Mouse (Mus musculus) kidney, postnatal 0 days (tissue): ENCODE measurements at regions not wholly inside any gene's neighbourhood (a gene's known extent, or its start where the extent isn't known, plus 50 kb on each side); places are given as distances from the start of the nearest gene placed in this dataset.

ENCODE experiments used
- ATAC-seq: fragments of 200-750 bp; cut with Nextera tagmentation; replicated peaks from 2 replicates; pipeline ENCODE4 v1.8.0; 2017; ENCODE audit warnings: low read depth, moderate number of reproducible peaks, moderate TSS enrichment, moderate library complexity; ENCODE audit not compliant: low FRiP score
- DNase-seq: peaks from one replicate; pipeline ENCODE4 v3.0.0-alpha.2; 2016; ENCODE audit warnings: low spot score
- H3K27ac ChIP-seq: fragments of 300-500 bp; sonication (generic); 2 replicates; pipeline ENCODE4 v1.5.1; 2014; ENCODE audit warnings: mild to moderate bottlenecking
- H3K27me3 ChIP-seq: fragments of 300-500 bp; sonication (generic); 2 replicates; pipeline ENCODE4 v1.6.1; 2014; ENCODE audit warnings: low read length, mixed read lengths; ENCODE audit not compliant: insufficient read depth
- H3K36me3 ChIP-seq: fragments of 300-500 bp; sonication (generic); 2 replicates; pipeline ENCODE4 v1.6.1; 2014; ENCODE audit warnings: low read length, mixed read lengths; ENCODE audit not compliant: insufficient read depth
- H3K4me1 ChIP-seq: fragments of 300-500 bp; sonication (generic); replicated peaks from 2 replicates; pipeline ENCODE4 v1.6.1; 2014; ENCODE audit warnings: antibody characterized with exemption, low read length, mixed read lengths; ENCODE audit not compliant: insufficient read depth
- H3K4me2 ChIP-seq: fragments of 300-500 bp; sonication (generic); 2 replicates; pipeline ENCODE4 v1.6.1; 2014; ENCODE audit warnings: mild to moderate bottlenecking, low read length, moderate library complexity, mixed read lengths
- H3K4me3 ChIP-seq: fragments of 300-500 bp; sonication (generic); replicated peaks from 2 replicates; pipeline ENCODE4 v1.5.1; 2014; ENCODE audit warnings: low read depth, low read length
- H3K9ac ChIP-seq: fragments of 300-500 bp; sonication (generic); 2 replicates; pipeline ENCODE4 v1.6.1; 2014; ENCODE audit warnings: low read depth, low read length
- H3K9me3 ChIP-seq: fragments of 300-500 bp; sonication (generic); replicated peaks from 2 replicates; pipeline ENCODE4 v1.6.1; 2016; ENCODE audit warnings: low read length, inconsistent platforms, mixed read lengths
- CTCF ChIP-seq: IDR thresholded peaks from 2 replicates; pipeline ENCODE4 v1.5.1; 2016; ENCODE audit warnings: antibody characterized with exemption, low read depth, mild to moderate bottlenecking, moderate library complexity
- WGBS: fragments of 180-500 bp; shearing (Covaris S2); extraction: QIAGEN DNeasy Blood & Tissue Kit; methylation state at CpG from one replicate; pipeline ENCODE4 v1.1.7; 2014; 5-methylcytosine and 5-hydroxymethylcytosine counted together

- H3K4me1 ChIP-seq = no peaks in the 10 kb centered on the region
- H3K9me3 ChIP-seq = no peaks in the 10 kb centered on the region
- 49% methylated on average over 8 of the region's 8 CpGs for WGBS
- no peak overlapping the region for H3K9ac ChIP-seq
- DNase-seq (no peak), ATAC-seq (no peak)
- no peaks in the 10 kb centered on the region for H3K36me3 ChIP-seq
- H3K4me2 ChIP-seq = no peak overlapping the region
- H3K27me3 ChIP-seq = no peaks in the 10 kb centered on the region
- no peak for TF ChIP-seq CTCF
- H3K4me3 ChIP-seq = no peak overlapping the region
- no peak overlapping the region for H3K27ac ChIP-seq
Observed at GRCm38 (mm10) chr4:23341240-23341639, 853.1 kb upstream of the Pou3f2 start.

- DNase-seq (no peak), ATAC-seq (no peak)
- Histone ChIP-seq H3K4me1 (no peaks in the 10 kb centered on the region), H3K4me2 (no peak overlapping the region), H3K4me3 (no peak overlapping the region), H3K36me3 (no peaks in the 10 kb centered on the region), H3K27me3 (no peaks in the 10 kb centered on the region), H3K27ac (no peak overlapping the region), H3K9ac (no peak overlapping the region), H3K9me3 (no peaks in the 10 kb centered on the region)
- no peak for TF ChIP-seq CTCF
- WGBS = 67% methylated on average over 5 of the region's 5 CpGs
Observed at GRCm38 (mm10) chr4:23338481-23338880, 850.3 kb upstream of the Pou3f2 start.

- no peaks in the 10 kb centered on the region for H3K4me1 ChIP-seq
- no peak for ATAC-seq
- no peaks in the 10 kb centered on the region for H3K9me3 ChIP-seq
- no peak overlapping the region for H3K27ac ChIP-seq
- WGBS = 10% methylated on average over 2 of the region's 2 CpGs
- no peak overlapping the region for H3K4me2 ChIP-seq
- TF ChIP-seq CTCF = no peak
- H3K36me3 ChIP-seq = no peaks in the 10 kb centered on the region
- no peak overlapping the region for H3K4me3 ChIP-seq
- H3K27me3 ChIP-seq = no peaks in the 10 kb centered on the region
- DNase-seq = no peak
- no peak overlapping the region for H3K9ac ChIP-seq
Observed at GRCm38 (mm10) chr4:23300617-23301016, 812.5 kb upstream of the Pou3f2 start.

- ATAC-seq (no peak), DNase-seq (no peak)
- 64% methylated on average over 6 of the region's 6 CpGs for WGBS
- no peaks in the 10 kb centered on the region for H3K36me3 ChIP-seq
- no peaks in the 10 kb centered on the region for H3K9me3 ChIP-seq
- no peak overlapping the region for H3K27ac ChIP-seq
- H3K4me1 ChIP-seq = no peaks in the 10 kb centered on the region
- no peaks in the 10 kb centered on the region for H3K27me3 ChIP-seq
- H3K9ac ChIP-seq = no peak overlapping the region
- TF ChIP-seq CTCF = no peak
- H3K4me2 ChIP-seq = no peak overlapping the region
- H3K4me3 ChIP-seq = no peak overlapping the region
Observed at GRCm38 (mm10) chr4:23280087-23280486, 791.9 kb upstream of the Pou3f2 start.

GRCm38 (mm10) chr4:23275203-23275602, 787.0 kb upstream of the Pou3f2 start:
- ATAC-seq (no peak), DNase-seq (no peak)
- Histone ChIP-seq H3K27ac (no peak overlapping the region), H3K27me3 (no peaks in the 10 kb centered on the region), H3K36me3 (no peaks in the 10 kb centered on the region), H3K9me3 (no peaks in the 10 kb centered on the region), H3K9ac (no peak overlapping the region), H3K4me3 (no peak overlapping the region), H3K4me2 (no peak overlapping the region), H3K4me1 (no peaks in the 10 kb centered on the region)
- no peak for TF ChIP-seq CTCF
- 80% methylated on average over 5 of the region's 5 CpGs for WGBS

- DNase-seq (no peak), ATAC-seq (no peak)
- Histone ChIP-seq H3K9ac (no peak overlapping the region), H3K27me3 (no peaks in the 10 kb centered on the region), H3K27ac (no peak overlapping the region), H3K36me3 (no peaks in the 10 kb centered on the region), H3K4me1 (no peaks in the 10 kb centered on the region), H3K9me3 (no peaks in the 10 kb centered on the region), H3K4me2 (no peak overlapping the region), H3K4me3 (no peak overlapping the region)
- TF ChIP-seq CTCF = no peak
Observed at GRCm38 (mm10) chr4:23271947-23272346, 783.8 kb upstream of the Pou3f2 start.

- 89% methylated on average over 4 of the region's 4 CpGs for WGBS
- no peak overlapping the region for H3K4me2 ChIP-seq
- ATAC-seq = no peak
Observed at GRCm38 (mm10) chr4:23260371-23260770, 772.2 kb upstream of the Pou3f2 start.

More at GRCm38 (mm10) chr4:23260371-23260770, 772.2 kb upstream of the Pou3f2 start:
- Histone ChIP-seq H3K4me1 (no peaks in the 10 kb centered on the region), H3K27me3 (no peaks in the 10 kb centered on the region), H3K9ac (no peak overlapping the region), H3K4me3 (no peak overlapping the region), H3K27ac (no peak overlapping the region), H3K36me3 (no peaks in the 10 kb centered on the region), H3K9me3 (no peaks in the 10 kb centered on the region)
- DNase-seq = no peak
- TF ChIP-seq CTCF = no peak
